Mouse (Mus musculus) forelimb bud, embryonic 11.5 days (tissue): ENCODE data around the gene Prkch.

Experiments
- DNase-seq: peaks from one replicate; pipeline ENCODE4 v3.0.0-alpha.2; 2012; ENCODE audit warnings: low read depth, low spot score

The Prkch gene

GRCm38 (mm10) chr12:73610831-73611370 is 26.3 kb downstream of the Prkch start:
- DNase-seq = no peak

DNA sequence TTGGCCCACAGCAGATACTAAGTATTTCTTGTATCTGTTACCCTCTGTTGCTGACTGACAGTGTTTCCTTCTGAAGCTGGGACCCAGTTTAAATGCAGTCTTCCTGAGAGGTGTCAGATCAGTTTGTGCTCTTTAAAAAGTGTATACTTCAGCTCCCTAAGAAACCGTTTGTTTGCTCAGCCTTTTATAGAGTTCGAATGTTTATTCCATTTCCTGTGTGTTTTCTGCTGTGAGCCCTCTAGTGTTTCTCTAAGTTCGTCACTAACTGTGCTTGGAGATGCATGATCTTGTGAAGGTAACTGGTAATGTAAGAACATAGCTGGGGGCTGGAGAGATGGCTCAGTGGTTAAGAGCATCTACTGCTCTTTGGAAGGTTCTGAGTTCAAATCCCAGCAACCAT is 27.1 kb downstream of the Prkch start:
- DNase-seq = no peak

GRCm38 (mm10) chr12:73613183-73613582 is 28.6 kb downstream of the Prkch start:
- DNase-seq = no peak

DNA sequence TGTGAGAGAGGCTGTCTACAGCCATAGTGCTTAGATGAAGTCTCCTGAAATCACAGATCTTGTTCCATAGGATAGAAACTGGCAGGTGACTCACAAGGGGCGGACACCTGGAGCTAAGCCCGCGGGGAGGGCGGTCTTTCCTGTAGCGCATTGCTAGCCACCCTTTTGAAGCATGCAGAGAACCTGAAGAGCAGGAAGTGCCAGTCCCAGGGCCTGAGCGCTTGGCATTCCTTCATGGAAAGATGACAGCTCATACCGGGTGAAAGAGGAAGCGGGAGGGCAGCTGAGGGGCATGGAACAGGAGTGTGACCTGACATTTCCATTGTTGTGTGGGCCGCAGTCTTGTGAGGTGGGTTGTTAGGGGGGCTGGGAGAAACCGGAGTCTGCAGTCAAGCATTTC is 33.1 kb downstream of the Prkch start:
- DNase-seq = peak; percentile 44

DNA sequence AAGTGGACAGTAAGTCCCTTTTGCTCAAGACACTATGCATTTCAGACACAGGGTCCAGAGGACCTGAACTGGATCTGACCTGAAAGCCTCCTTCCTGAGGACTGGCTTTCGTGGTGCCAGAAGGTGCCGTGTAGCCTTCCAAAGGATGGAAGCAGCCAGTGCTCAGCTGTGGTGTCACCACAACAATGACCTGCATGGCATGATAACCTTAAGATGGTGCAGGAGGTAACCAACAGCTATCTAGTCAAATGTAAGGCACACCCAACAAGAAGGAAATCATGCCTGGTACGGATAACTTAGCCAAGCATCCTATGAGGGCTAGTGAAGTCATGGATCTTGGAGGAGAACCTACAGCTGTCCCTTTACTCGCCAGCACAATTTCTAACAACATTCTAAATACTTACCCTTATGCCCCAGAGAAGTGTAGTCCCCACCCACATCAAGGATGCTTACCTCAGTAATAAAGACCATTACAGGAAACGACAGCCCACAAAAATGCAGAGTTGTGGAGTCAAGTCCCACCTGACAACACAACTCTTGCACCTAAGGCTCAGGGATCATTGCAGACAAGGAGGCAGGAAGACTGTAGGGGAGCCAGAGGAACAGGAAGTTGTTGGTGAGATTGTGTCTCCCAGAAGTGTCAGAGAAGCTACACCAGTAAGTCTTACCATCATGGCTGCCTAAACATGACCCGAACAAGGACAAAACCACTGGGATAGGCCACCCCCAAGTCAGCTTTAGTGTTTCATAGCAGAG is 40.9 kb downstream of the Prkch start:
- DNase-seq = no peak

- DNase-seq = no peak
These were observed 43.3 kb downstream of the Prkch start for GRCm38 (mm10) chr12:73627902-73628301.

DNA sequence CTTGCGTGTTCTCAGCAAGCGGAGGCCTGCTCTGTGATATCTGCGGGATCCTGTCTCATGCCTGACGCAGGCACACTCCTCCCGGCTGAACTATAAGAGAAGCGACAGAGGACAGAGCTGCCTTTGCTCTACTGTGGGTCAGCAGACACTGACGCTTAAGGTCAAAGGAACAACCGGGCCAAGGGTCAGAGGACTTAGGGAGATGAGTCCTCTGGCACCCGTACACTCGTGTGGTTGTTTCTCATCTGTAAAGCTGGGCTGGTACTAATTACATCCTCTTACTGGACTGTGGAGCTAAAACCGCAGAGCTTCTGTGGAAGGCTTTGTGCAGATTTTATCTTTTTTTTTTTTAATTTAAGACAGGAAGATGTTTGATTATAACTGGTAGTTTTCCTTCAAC is 46.0 kb downstream of the Prkch start:
- DNase-seq = no peak

- no peak for DNase-seq
These were observed 46.6 kb downstream of the Prkch start for GRCm38 (mm10) chr12:73631148-73631547.

DNA sequence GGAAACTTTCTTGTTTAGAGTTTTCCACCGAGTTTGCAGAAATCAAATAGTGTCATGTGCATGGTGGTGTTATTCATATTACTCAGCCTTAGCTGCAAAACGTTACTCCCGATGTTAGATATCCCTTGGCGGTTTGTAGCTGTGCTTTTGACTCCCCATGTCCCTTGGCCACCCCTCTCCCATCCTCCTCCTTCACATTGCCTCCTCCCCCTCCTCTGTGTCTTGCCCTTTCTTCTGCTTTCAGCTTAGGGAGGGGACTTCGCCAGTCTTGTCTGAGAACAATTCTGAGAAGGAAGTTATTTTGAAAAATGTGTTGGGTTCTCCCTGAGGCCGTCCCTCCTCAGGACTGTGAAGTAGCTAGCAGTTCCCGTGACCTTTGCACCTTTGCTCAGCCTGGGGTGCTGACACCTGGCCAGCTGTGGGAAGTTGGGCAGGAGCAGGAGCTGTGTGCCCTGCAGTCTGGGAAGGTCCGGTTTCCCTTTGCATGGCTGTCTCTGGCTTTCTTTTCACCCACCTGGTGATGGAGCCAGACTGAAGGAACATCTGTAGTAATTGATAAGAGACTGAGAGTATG is 48.2 kb downstream of the Prkch start:
- no peak for DNase-seq

DNA sequence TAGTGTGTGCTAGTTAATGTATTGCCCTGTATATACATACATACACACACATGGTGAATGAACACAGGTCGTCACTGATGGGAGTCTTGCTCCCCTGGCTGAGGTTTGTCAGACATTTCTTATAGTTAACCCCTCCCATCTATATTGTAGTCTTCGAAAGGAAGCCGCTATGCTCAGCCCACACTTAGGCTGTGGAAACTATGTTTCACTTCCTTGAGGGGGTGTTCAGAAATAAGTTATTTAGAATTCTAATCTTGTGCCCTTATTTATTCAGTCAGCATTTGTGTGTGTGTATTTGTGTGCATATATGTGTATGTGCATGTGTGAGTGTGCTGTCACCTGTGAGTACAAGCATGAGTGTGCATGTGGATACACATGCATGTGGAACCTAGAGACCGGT is 49.1 kb downstream of the Prkch start:
- no peak for DNase-seq

DNA sequence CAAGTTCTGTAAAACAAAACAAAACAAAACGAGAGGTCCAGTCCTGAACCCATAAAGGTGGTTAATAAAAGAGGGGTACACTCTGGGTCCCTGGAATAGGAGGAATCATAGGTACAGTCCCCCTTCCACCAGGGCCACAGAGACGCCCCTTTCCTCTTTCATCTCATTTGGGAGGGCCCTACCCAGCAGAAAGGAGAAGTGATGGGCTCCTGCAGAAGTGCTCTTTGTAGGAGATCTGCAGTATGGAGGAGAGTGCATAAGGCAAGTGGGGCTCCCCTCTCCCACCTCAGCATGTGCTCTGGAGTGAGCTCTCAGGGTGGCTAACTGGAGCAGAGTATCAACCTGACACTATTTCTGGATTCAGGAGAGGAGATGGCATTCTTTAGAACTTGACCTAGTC is 55.0 kb downstream of the Prkch start:
- DNase-seq = no peak

DNA sequence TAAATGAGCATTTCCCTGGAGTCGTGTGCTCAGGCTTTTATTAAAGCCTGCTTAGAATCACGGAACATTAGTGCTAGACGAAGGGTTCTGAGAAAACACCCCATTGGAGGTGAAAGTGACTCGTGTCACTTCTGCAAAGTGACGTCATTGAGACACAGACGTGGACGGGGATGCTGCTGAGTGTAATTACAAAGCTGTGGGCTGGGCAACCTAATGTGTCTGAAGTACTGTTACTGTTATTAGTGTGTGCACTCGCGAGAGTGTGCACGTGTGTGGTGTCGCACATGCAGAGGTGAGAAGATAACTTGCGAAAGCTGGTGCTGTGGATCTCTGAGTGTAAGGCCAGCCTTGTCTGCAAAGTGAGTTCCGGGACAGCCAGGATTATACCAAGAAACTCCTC is 56.6 kb downstream of the Prkch start:
- no peak for DNase-seq

GRCm38 (mm10) chr12:73645216-73645615 is 60.6 kb downstream of the Prkch start:
- DNase-seq = no peak

DNA sequence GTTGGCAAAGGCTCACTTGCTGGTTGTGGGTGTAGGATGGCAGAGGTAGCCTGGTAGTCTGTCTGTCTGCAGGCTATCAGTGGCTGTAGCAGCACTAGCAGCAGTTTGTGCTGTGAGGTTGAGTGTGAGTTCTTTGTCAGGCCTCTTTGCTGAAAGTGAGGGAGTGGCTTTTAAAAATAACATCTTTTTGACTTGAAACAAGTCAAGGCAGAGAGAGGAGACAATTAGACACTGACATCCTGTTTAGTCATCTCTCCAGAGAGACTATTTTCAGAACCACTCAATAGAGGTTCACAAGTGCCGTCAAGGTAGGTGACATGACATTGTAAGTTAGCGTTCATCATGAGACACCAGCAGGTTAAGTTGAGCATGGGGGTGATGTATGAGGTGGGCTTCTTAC is 63.1 kb downstream of the Prkch start:
- no peak for DNase-seq

DNA sequence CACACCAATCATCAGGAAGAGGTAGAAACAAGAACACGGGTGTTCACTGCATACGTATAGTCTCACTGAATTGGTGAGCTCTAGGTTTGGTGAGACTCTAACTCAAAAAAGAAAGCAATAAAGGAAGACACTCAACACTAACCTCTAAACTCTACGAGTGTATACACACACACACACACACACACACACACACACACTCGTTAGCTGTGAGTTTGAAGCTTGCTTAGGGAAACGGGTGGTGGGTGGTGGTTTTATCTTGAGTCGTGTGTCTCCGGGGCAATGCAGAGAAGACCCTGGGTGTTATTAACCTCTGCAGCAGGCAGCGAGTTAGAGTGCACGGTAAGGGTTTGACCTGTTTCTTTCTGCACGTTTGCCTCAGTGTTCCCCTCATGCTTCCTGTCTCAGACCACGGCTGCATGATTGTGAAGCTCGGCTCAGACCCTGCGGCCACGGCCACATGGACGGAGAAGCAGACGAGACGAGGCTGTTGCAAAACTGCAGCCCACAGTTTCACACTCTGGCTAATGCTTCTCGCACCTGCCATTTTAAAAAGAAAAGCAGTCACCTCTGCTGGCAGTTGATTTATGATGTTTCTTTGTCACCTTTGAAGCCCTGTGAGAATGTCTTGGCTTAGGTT is 72.1 kb downstream of the Prkch start:
- DNase-seq = no peak

- no peak for DNase-seq
These were observed 78.8 kb downstream of the Prkch start for GRCm38 (mm10) chr12:73663421-73663820.

GRCm38 (mm10) chr12:73666701-73667100 is 82.1 kb downstream of the Prkch start:
- DNase-seq = no peak

GRCm38 (mm10) chr12:73667607-73668006 is 83.0 kb downstream of the Prkch start:
- DNase-seq = no peak

DNA sequence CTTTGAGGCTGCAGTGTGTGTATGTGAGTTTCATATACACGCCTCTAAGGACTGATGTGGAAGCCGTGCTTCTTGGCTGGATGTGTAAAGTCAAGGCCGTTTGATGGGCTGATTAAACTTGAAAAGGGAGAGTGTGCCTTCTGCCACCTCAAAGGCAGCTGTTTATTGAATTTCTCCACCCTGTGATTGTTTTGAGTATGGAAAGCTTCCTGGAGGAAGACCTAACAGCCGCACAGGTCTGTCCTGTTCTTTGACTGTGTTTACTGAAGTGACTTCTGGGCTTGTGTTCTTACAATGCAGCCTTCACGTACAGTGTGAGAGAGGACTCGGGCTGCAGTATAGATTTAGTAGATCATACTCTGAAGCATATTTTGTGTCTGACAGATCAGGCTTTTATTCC is 86.1 kb downstream of the Prkch start:
- no peak for DNase-seq

- no peak for DNase-seq
These were observed 86.9 kb downstream of the Prkch start for GRCm38 (mm10) chr12:73671540-73671939.

DNA sequence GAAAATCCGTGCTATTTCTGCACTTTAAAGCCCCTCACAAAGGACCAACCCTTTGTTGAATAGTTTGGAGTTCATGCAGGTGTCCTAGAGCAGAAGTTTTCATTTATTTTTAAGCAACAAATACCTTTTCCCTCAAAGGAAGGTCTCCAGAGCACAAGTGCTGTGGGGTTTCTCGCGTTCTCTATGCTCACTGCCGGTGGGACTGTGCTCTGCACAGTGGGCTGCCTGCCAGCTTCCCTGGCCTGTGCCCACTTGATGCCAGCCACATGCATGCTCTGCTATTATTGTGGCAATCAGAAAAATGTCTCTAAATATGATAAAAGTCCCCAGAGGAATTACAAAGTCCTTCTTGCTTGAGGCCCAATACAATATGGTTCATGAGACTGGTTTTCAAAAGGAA is 87.4 kb downstream of the Prkch start:
- no peak for DNase-seq

DNA sequence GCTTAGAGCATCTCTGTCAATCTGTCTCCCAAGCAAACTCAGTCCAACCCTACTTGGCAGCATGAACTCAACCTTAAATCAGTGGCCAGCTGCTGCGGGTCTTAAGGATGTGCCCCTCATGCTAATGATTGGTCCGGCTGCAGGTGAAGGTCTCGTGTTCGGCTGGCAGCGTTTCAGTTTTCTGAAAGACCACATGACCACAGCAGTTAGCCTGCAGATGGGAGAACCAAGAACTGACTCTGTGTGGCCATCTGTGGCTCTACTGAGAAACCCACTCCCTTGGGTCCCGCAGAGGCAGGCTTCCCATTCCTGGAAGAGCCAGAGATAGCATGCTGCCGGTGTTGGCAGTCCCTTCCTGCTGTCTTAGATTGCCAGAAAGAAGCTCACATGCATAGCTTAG is 89.2 kb downstream of the Prkch start:
- no peak for DNase-seq

- no peak for DNase-seq
These were observed 90.6 kb downstream of the Prkch start for GRCm38 (mm10) chr12:73675212-73675611.
